Mouse (Mus musculus) ES-Bruce4 (cell line): ENCODE data around the gene Gaa.

ENCODE experiments used
- CTCF ChIP-seq: IDR thresholded peaks from one replicate; pipeline ENCODE4 v1.8.1; 2011; ENCODE audit warnings: low read depth, low read length
- POLR2A ChIP-seq: IDR thresholded peaks from one replicate; pipeline ENCODE4 v1.8.1; 2011; ENCODE audit warnings: low read length; ENCODE audit not compliant: insufficient read depth

DNA sequence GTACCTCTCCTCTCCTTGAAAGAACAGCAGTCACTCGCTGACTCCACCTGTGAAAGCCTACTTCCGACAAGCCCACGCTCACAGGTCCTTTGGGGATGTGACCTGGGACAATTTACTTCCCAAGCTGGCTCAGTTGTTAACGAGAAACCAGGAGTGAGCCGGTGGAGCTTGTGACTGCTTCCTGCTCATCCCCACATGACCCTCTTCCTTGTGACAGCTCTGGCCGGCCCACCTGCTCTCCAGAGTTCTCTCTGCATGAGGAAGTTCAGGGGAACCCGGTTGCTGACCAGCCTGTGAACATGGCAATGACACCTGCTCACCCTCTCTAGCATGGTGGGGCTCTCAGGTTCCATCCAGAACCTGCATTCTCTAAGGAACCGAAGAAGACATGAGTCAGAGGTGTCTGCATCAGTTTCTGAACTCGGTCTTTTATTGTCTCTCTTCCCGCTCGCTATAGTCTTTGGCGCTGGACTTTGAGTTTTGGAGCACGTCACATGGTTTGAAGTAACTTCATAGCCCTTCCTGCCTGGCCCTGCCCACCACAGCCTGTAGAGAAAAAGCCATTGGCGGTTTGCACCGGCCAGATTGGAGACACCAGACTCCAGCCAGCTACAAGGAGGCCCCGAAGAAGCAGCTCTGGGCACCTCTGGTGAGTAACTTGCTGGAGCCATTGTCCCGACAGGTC lies 46.7 kb downstream of the Gaa start:
- TF ChIP-seq CTCF (no peak), POLR2A (no peak)
